Mouse (Mus musculus): ENCODE data around the gene Tbcc.

DNA sequence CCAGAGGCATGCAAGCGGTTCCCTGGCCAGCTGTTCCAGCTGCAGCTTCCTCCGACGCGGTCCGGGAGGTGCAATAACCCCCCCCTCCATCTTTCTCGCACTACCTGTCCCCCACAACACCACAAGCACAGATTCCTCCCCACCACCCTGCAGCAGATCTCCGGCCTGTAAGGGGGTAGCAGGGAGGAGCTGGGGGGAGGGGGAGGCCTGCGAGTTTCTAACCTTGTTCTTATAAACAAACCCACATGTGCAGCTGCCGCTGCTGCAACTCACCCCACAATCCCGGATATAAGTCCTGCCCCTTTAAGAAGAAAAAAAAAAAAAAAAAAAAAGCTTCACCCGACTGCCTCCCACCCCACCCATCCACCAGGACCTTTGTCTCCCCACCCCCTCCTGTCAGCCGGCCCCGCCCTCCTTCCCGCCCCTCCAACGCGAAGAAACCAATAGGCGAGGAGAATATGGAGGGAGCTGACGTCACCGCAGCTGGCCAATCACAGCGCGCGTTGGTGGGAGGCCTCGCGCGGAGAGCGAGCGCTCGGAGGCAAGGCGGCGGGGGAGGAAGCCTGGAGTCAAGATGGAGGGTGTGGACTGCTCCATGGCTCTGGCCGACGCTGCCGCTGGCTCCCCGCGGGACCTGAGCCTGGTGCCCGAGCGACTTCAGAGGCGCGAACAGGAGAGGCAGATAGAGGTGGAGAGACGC lies at the start of gene Tbcc:
- peak; percentile 77 for TF ChIP-seq ELF1 (IDR thresholded peaks at IDR 0.05; ENCODE audit: low read depth, low read length)
- TF ChIP-seq ZMIZ1 (IDR thresholded peaks at IDR 0.05; ENCODE audit: low read depth, low read length), result peak; percentile 95
- TF ChIP-seq TBP (conservative IDR thresholded peaks at IDR 0.05; ENCODE audit: low read depth, low read length), result peak; percentile 75
- 0 out of 2 replicates have a peak, but pooled peaks have one; percentile 26 for TF ChIP-seq EP300 (IDR thresholded peaks at IDR 0.05; ENCODE audit: low read length)
- peak; percentile 74 for TF ChIP-seq MAX (IDR thresholded peaks at IDR 0.05; ENCODE audit: low read length)
- TF ChIP-seq POLR2A (IDR thresholded peaks at IDR 0.05; ENCODE audit: low read depth, low read length), result peak; percentile 97
- TF ChIP-seq CTCF (conservative IDR thresholded peaks at IDR 0.05 in 1 of 2, IDR thresholded peaks at IDR 0.05 in 1 of 2; ENCODE audit: low read depth in 2 of 2, low read length in 2 of 2), result no peak
